Mouse (Mus musculus) limb, embryonic 12.5 days (tissue): ENCODE measurements around the gene 4930579G24Rik. TPM values are rescaled to one million over a fixed set of nuclear protein-coding genes. Genes with fewer than 3 reads are reported as not detected.

Experiments used
- polyA plus RNA-seq: library from polyadenylated mRNA; unstranded; fragments of >200 nt; fragmentation: Nextera tagmentation; extraction: Ambion mirVana; gene quantifications from 2 replicates; pipeline ENCODE4 v1.2.1, GENCODE M21; 2016

4930579G24Rik gene
- polyA plus RNA-seq, 1 experiment from 2014 or later: 41.2 TPM

Other genes with a start within 250 kb of the 4930579G24Rik start
- gene Fnip2, start 61.3 kb upstream of the 4930579G24Rik start, polyA plus RNA-seq: 6.0 and 6.4 TPM in 2 replicates
- 208 and 211 TPM in 2 replicates for gene Ppid, start 37.7 kb upstream of the 4930579G24Rik start, polyA plus RNA-seq
- gene Etfdh, start 421 bp downstream of the 4930579G24Rik start, polyA plus RNA-seq: 45.0 and 46.8 TPM in 2 replicates
- 0.44 and 0.55 TPM in 2 replicates for gene Rxfp1, start 108.8 kb downstream of the 4930579G24Rik start, polyA plus RNA-seq
- 3.0 and 3.3 TPM in 2 replicates for gene Tmem144, start 223.7 kb downstream of the 4930579G24Rik start, polyA plus RNA-seq